Mouse (Mus musculus) lung, postnatal 0 days (tissue): ENCODE measurements at regions not wholly inside any gene's neighbourhood (a gene's known extent, or its start where the extent isn't known, plus 50 kb on each side); places are given as distances from the start of the nearest gene placed in this dataset.

ENCODE experiments used
- ATAC-seq: fragments of 200-750 bp; cut with Nextera tagmentation; 2 replicates; pipeline ENCODE4 v1.8.0; 2017; ENCODE audit warnings: moderate library complexity
- DNase-seq: peaks from one replicate; pipeline ENCODE4 v3.0.0-alpha.2; 2016; ENCODE audit warnings: low spot score
- H3K27ac ChIP-seq: fragments of 300-500 bp; sonication (generic); 2 replicates; pipeline ENCODE4 v1.5.1; 2014; ENCODE audit warnings: antibody characterized with exemption, mild to moderate bottlenecking, low read length, mixed read lengths
- H3K27me3 ChIP-seq: fragments of 300-500 bp; sonication (generic); replicated peaks from 2 replicates; pipeline ENCODE4 v1.6.1; 2014; ENCODE audit warnings: low read length, mixed read lengths; ENCODE audit not compliant: insufficient read depth
- H3K36me3 ChIP-seq: fragments of 300-500 bp; sonication (generic); 2 replicates; pipeline ENCODE4 v1.6.1; 2014; ENCODE audit warnings: low read length, mixed read lengths; ENCODE audit not compliant: insufficient read depth
- H3K4me1 ChIP-seq: fragments of 300-500 bp; sonication (generic); 2 replicates; pipeline ENCODE4 v1.6.1; 2014; ENCODE audit warnings: antibody characterized with exemption, low read depth, low read length, mixed read lengths; ENCODE audit not compliant: insufficient read depth
- H3K4me2 ChIP-seq: fragments of 300-500 bp; sonication (generic); replicated peaks from 2 replicates; pipeline ENCODE4 v1.6.1; 2014; ENCODE audit warnings: low read depth, mild to moderate bottlenecking, low read length, moderate library complexity, mixed read lengths
- H3K4me3 ChIP-seq: fragments of 300-500 bp; sonication (generic); 2 replicates; pipeline ENCODE4 v1.5.1; 2014; ENCODE audit warnings: low read depth, low read length
- H3K9ac ChIP-seq: fragments of 300-500 bp; sonication (generic); replicated peaks from 2 replicates; pipeline ENCODE4 v1.6.1; 2014; ENCODE audit warnings: low read depth, mild to moderate bottlenecking
- H3K9me3 ChIP-seq: fragments of 300-500 bp; sonication (generic); 2 replicates; pipeline ENCODE4 v1.6.1; 2016; ENCODE audit warnings: low read length, mixed read lengths
- CTCF ChIP-seq: IDR thresholded peaks from 2 replicates; pipeline ENCODE4 v1.5.1; 2016; ENCODE audit warnings: antibody characterized with exemption, mild to moderate bottlenecking
- EP300 ChIP-seq: IDR thresholded peaks from 2 replicates; pipeline ENCODE4 v1.6.1; 2016; ENCODE audit warnings: antibody characterized with exemption, mild to moderate bottlenecking, control low read depth
- WGBS: fragments of 180-500 bp; shearing (Covaris S2); extraction: QIAGEN DNeasy Blood & Tissue Kit; methylation state at CpG from one replicate; pipeline ENCODE4 v1.1.7; 2014; 5-methylcytosine and 5-hydroxymethylcytosine counted together

DNA sequence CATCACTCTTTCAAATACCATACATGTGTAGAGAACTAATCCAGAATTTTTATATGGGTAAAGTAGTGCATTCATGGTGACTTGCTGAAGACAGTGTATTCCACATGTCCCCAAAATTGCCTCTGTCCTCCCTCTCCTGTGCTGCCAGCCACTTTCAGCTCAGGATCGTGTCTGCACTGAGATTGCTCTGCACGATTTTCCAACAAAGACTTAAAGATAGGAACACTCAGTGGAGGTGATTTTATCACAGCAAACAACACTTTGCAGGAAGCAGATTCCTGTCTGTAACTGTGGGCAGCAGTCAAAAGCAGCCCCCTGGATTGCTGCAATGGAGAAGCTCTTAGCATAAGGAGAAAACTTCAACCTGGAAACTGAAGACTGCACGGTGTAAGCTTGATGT lies 438.8 kb downstream of the Hs3st1 start:
- Histone ChIP-seq H3K9ac (no peak overlapping the region), H3K9me3 (no peaks in the 10 kb centered on the region), H3K27ac (no peak overlapping the region), H3K4me2 (no peak overlapping the region), H3K4me1 (no peaks in the 10 kb centered on the region), H3K36me3 (no peaks in the 10 kb centered on the region), H3K4me3 (no peak overlapping the region), H3K27me3 (no peaks in the 10 kb centered on the region)
- DNase-seq (no peak), ATAC-seq (no peak)
- 46% methylated on average over 3 of the region's 3 CpGs for WGBS
- TF ChIP-seq EP300, result no peak
- TF ChIP-seq CTCF, result no peak

DNA sequence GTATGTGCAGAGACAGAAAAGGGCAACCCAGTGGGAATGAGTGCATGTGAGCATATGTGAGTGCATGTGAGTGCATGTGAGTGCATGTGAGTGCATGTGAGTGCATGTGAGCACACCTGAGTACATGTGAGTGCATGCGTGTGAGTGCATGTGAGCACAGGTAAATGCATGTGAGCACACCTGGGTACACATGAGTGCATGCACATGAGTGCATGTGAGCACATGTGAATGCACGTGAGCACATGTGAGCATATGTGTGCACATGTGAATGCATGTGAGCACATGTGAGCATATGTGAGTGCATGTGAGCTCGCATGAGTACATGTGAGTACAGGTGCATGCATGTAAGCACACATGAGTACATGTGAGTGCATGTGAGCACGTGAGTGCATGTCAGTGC lies 434.6 kb upstream of the Clnk start:
- no peak overlapping the region for H3K27ac ChIP-seq
- DNase-seq (no peak), ATAC-seq (no peak)
- no peaks in the 10 kb centered on the region for H3K27me3 ChIP-seq
- H3K4me3 ChIP-seq, result no peak overlapping the region
- no peak for TF ChIP-seq CTCF
- TF ChIP-seq EP300, result no peak
- H3K9me3 ChIP-seq, result no peaks in the 10 kb centered on the region
- H3K4me2 ChIP-seq, result no peak overlapping the region
- H3K9ac ChIP-seq, result no peak overlapping the region
- H3K36me3 ChIP-seq, result no peaks in the 10 kb centered on the region
- 90% methylated on average over 4 of the region's 4 CpGs for WGBS
- H3K4me1 ChIP-seq, result no peaks in the 10 kb centered on the region

DNA sequence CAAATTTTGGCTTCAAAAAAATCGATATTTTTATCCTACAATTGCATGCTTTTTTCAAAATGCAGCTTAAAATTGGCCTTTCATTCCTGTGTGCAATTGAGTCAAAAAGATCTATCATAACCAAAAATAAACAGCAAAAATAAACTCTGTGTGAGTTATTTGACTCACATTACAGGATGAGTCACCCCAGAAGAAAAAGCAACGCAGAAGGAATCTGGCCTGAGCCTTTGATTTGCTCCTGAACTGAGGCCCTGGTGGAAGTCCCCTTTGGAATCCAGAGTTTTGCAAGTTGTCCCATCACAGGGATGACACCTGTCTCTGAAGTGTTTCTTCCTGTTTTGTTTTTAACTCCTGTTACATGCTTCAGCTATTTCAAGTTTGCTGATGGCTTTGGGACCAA lies 429.2 kb upstream of the Clnk start:
- 51% methylated on average over 2 of the region's 2 CpGs for WGBS
- H3K27me3 ChIP-seq, result no peaks in the 10 kb centered on the region
- no peak overlapping the region for H3K4me2 ChIP-seq
- H3K9me3 ChIP-seq, result no peaks in the 10 kb centered on the region
- H3K9ac ChIP-seq, result no peak overlapping the region
- no peak overlapping the region for H3K4me3 ChIP-seq
- ATAC-seq (no peak), DNase-seq (no peak)
- H3K4me1 ChIP-seq, result no peaks in the 10 kb centered on the region
- no peak overlapping the region for H3K27ac ChIP-seq
- H3K36me3 ChIP-seq, result no peaks in the 10 kb centered on the region
- TF ChIP-seq CTCF (no peak), EP300 (no peak)

- no peak for DNase-seq
- ATAC-seq, result no peak
- H3K4me2 ChIP-seq, result no peak overlapping the region
- no peaks in the 10 kb centered on the region for H3K36me3 ChIP-seq
- TF ChIP-seq CTCF, result no peak
- no peak for TF ChIP-seq EP300
- WGBS, result 54% methylated on average over 2 of the region's 2 CpGs
- no peaks in the 10 kb centered on the region for H3K27me3 ChIP-seq
- no peak overlapping the region for H3K4me3 ChIP-seq
- no peak overlapping the region for H3K27ac ChIP-seq
- H3K9ac ChIP-seq, result no peak overlapping the region
- no peaks in the 10 kb centered on the region for H3K9me3 ChIP-seq
- H3K4me1 ChIP-seq, result no peaks in the 10 kb centered on the region
Measured at GRCm38 (mm10) chr5:39292849-39293248, 416.2 kb upstream of the Clnk start.

DNA sequence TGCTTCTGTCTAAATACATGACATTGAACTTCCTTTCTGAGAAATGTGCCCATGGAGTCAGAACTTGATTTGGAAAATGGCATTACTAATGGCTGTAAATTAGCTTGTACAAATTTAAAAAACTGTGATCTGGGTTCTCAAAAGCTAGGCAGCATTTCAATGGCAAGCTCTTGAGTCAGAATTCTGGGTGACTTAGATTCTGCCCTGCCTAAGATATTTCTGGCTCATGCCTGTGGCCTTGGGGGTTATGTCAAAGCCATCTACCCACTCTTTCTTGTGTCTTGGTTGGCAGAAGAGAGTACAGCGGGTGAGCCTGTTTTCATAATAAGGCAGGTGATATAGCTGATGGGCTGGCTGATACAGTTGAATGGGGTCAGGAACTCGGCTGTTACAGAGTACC lies 404.4 kb upstream of the Clnk start:
- Histone ChIP-seq H3K4me3 (no peak overlapping the region), H3K36me3 (no peaks in the 10 kb centered on the region), H3K4me2 (no peak overlapping the region), H3K27ac (no peak overlapping the region), H3K27me3 (no peaks in the 10 kb centered on the region), H3K4me1 (no peaks in the 10 kb centered on the region), H3K9ac (no peak overlapping the region), H3K9me3 (no peaks in the 10 kb centered on the region)
- no peak for TF ChIP-seq CTCF
- no peak for TF ChIP-seq EP300
- DNase-seq, result no peak
- ATAC-seq, result no peak
- WGBS, result 75% methylated on average over 2 of the region's 2 CpGs

GRCm38 (mm10) chr5:39273710-39274385 lies 397.2 kb upstream of the Clnk start:
- no peak overlapping the region for H3K9ac ChIP-seq
- TF ChIP-seq EP300 (no peak), CTCF (no peak)
- no peaks in the 10 kb centered on the region for H3K27me3 ChIP-seq
- no peak overlapping the region for H3K4me2 ChIP-seq
- WGBS, result 65% methylated on average over 4 of the region's 4 CpGs
- H3K9me3 ChIP-seq, result no peaks in the 10 kb centered on the region
- H3K4me1 ChIP-seq, result no peaks in the 10 kb centered on the region
- ATAC-seq, result no peak
- no peak for DNase-seq
- no peaks in the 10 kb centered on the region for H3K36me3 ChIP-seq
- no peak overlapping the region for H3K27ac ChIP-seq
- H3K4me3 ChIP-seq, result no peak overlapping the region

- DNase-seq, result no peak
- 88% methylated on average over 1 of the region's 1 CpGs for WGBS
Measured at GRCm38 (mm10) chr5:39267106-39267505, 390.5 kb upstream of the Clnk start.

More at GRCm38 (mm10) chr5:39267106-39267505, 390.5 kb upstream of the Clnk start:
- no peak overlapping the region for H3K9ac ChIP-seq
- H3K4me1 ChIP-seq, result no peaks in the 10 kb centered on the region
- no peaks in the 10 kb centered on the region for H3K36me3 ChIP-seq
- no peaks in the 10 kb centered on the region for H3K9me3 ChIP-seq
- TF ChIP-seq CTCF (no peak), EP300 (no peak)
- H3K27me3 ChIP-seq, result no peaks in the 10 kb centered on the region
- no peak overlapping the region for H3K27ac ChIP-seq
- H3K4me3 ChIP-seq, result no peak overlapping the region
- no peak for ATAC-seq
- H3K4me2 ChIP-seq, result no peak overlapping the region
